Mouse (Mus musculus): Measurements from ENCODE around the gene Sco1.

- TF ChIP-seq POLR2A (IDR thresholded peaks at IDR 0.05; ENCODE audit: control insufficient read depth, low read depth, low read length) (no peak), CTCF (IDR thresholded peaks at IDR 0.05; ENCODE audit: control insufficient read depth, insufficient read depth, insufficient replicate concordance, low read depth, low read length) (no peak)
Measured at GRCm38 (mm10) chr11:67007961-67008360, 44.5 kb upstream of the Sco1 start.
